Mouse (Mus musculus): ENCODE data around the gene Nceh1. TPM values are rescaled to one million over a fixed set of nuclear protein-coding genes. Genes with fewer than 3 reads are reported as not detected.

Nceh1 gene
- polyA plus RNA-seq (2015; fragmentation: Nextera tagmentation; extraction: Ambion mirVana): 11.2 and 12.8 TPM in 2 replicates

- under 1% methylated on average over 54 of the region's 54 CpGs for WGBS
These were observed at the start of gene Nceh1 for GRCm38 (mm10) chr3:27182733-27183600. Nceh1 (plus strand) TSS chr3:27182965.

DNA sequence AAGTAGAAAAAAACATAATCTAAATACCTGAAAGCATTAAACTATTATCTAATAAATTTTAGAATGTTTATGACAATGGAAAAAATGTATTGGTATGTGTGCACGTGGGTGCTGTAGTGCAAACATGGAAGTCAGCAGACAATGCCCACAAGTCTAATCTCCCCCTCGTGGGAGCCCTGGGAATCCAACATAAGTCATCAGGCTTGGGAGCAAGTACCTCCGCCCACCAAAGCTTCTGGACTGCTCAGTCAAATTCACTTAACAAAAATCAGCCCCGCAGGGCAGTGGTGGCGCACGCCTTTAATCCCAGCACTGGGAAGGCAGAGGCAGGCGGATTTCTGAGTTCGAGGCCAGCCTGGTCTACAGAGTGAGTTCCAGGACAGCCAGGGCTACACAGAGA is 42.7 kb upstream of the Nceh1 start:
- Histone ChIP-seq H3K4me2 (no peak overlapping the region), H3K4me3 (no peak overlapping the region), H3K27ac (no peak overlapping the region), H3K4me1 (no peaks in the 10 kb centered on the region), H3K36me3 (replicated peaks) (no peaks in the 10 kb centered on the region), H3K9me3 (no peaks in the 10 kb centered on the region), H3K9ac (no peak overlapping the region), H3K27me3 (replicated peaks) (no peaks in the 10 kb centered on the region)
- 88% methylated on average over 8 of the region's 8 CpGs for WGBS
- no peak for ATAC-seq (replicated peaks)

More at GRCm38 (mm10) chr3:27182733-27183600, at the start of gene Nceh1:
- H3K27ac ChIP-seq: peak within 1 kb of the TSS; percentile 58
- peak within 1 kb of the TSS; percentile 83 for H3K4me3 ChIP-seq
- H3K4me1 ChIP-seq: peaks cover 7% of the 10 kb centered on the region
- peak; percentile 99 for ATAC-seq (replicated peaks)
- H3K4me2 ChIP-seq: peak within 1 kb of the TSS; percentile 94
- no peaks in the 10 kb centered on the region for H3K9me3 ChIP-seq
- peak within 1 kb of the TSS; percentile 56 for H3K9ac ChIP-seq
- no peaks in the 10 kb centered on the region for H3K27me3 ChIP-seq (replicated peaks)
- no peaks in the 10 kb centered on the region for H3K36me3 ChIP-seq (replicated peaks)

DNA sequence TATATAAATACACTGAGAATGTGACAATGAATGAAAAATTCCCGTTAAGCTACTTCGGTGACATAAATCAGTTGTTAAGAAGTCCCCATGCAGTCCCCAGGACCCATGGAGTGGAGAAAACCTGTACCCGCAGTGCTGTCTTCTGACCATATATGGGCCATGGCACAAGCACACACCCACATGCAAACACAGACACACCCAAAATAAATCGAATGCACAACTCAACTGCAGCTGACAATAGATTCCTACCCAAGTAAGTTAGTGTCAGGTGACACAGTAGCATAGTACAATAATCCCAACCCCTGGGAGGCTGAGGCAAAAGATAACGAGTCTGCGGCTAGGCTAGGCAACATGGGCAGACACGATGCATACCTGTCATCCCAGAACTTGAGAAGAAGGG is 39.2 kb upstream of the Nceh1 start:
- ATAC-seq (replicated peaks): no peak
- no peak overlapping the region for H3K27ac ChIP-seq
- H3K27me3 ChIP-seq (replicated peaks): no peaks in the 10 kb centered on the region
- H3K4me2 ChIP-seq: no peak overlapping the region
- no peak overlapping the region for H3K9ac ChIP-seq
- no peaks in the 10 kb centered on the region for H3K36me3 ChIP-seq (replicated peaks)
- H3K4me1 ChIP-seq: no peaks in the 10 kb centered on the region
- no peaks in the 10 kb centered on the region for H3K9me3 ChIP-seq
- no peak overlapping the region for H3K4me3 ChIP-seq
- WGBS: 90% methylated on average over 7 of the region's 7 CpGs

GRCm38 (mm10) chr3:27145733-27146132 is 37.0 kb upstream of the Nceh1 start:
- no peak overlapping the region for H3K4me2 ChIP-seq
- no peaks in the 10 kb centered on the region for H3K27me3 ChIP-seq (replicated peaks)
- no peaks in the 10 kb centered on the region for H3K36me3 ChIP-seq (replicated peaks)
- H3K9ac ChIP-seq: no peak overlapping the region
- no peaks in the 10 kb centered on the region for H3K4me1 ChIP-seq
- H3K4me3 ChIP-seq: no peak overlapping the region
- no peak overlapping the region for H3K27ac ChIP-seq
- ATAC-seq (replicated peaks): no peak
- 95% methylated on average over 7 of the region's 7 CpGs for WGBS
- H3K9me3 ChIP-seq: no peaks in the 10 kb centered on the region

DNA sequence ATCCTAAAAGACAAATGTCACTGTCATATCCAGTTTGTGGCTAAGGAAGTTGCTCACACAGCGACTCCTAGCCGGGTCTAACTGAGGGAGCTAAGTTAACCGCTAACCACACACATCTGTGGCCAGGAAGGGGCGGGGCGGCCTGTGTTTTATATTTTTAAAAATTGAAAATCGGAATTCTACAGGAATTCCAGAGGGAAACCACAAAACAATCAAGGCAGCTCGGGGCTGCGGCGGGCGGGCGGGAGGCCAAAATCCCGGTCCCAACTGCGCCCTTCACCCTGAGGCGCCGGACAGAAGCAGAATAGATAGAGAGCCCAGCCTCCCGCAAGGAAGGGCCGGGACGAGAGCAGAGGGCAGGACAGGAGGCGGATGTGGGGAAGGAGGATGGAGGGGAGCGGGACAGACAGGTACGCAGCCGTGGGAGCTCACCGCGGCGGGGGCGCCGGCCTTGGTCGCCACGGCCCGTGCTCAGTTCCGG is 29.5 kb upstream of the Nceh1 start:
- H3K9ac ChIP-seq: peak overlapping the region; percentile 32
- H3K4me1 ChIP-seq: peaks cover 12% of the 10 kb centered on the region
- H3K9me3 ChIP-seq: no peaks in the 10 kb centered on the region
- peak; percentile 67 for ATAC-seq (replicated peaks)
- no peaks in the 10 kb centered on the region for H3K36me3 ChIP-seq (replicated peaks)
- no peaks in the 10 kb centered on the region for H3K27me3 ChIP-seq (replicated peaks)
- WGBS: under 1% methylated on average over 30 of the region's 31 CpGs
- H3K4me2 ChIP-seq: peak overlapping the region; percentile 98
- peak overlapping the region; percentile 90 for H3K4me3 ChIP-seq
- H3K27ac ChIP-seq: no peak overlapping the region

DNA sequence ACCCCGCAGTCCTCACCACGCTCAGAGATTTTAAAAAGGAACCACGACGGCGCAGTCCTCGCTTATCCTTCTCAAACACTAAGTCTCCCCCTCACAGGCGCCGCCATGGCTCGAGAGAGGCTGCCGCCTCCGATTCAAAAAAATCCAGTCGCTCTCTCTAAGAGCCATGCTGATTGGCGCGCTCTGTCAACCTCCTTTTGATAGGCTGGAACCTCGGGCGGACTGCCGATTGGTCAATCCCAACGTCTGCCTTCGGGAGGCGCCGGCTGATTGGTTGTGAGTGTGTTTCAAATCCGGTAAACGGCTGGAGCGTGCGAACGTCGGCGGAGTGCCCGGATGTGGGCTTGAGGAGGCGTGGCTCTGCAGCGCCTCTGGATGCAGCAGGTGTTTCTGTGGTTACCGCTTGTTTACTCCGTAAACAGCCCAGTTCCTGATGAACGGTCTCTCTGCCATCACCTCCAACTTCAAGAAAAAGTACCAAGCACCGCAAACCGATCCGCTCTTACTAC is 29.0 kb upstream of the Nceh1 start, which contains the start of gene Ect2:
Gene Ect2 (minus strand): TSS at position 178 of the 509 bp plus-strand sequence.
- no peaks in the 10 kb centered on the region for H3K9me3 ChIP-seq
- peaks cover 12% of the 10 kb centered on the region for H3K4me1 ChIP-seq
- WGBS: under 1% methylated on average over 37 of the region's 37 CpGs
- no peak within 1 kb of the TSS; the same call in 1 of the 2 replicates for H3K27ac ChIP-seq
- no peaks in the 10 kb centered on the region for H3K36me3 ChIP-seq (replicated peaks)
- no peaks in the 10 kb centered on the region for H3K27me3 ChIP-seq (replicated peaks)
- peak within 1 kb of the TSS; percentile 98 for H3K4me2 ChIP-seq
- peak; percentile 100 for ATAC-seq (replicated peaks)
- H3K9ac ChIP-seq: peak within 1 kb of the TSS; percentile 40
- peak within 1 kb of the TSS; percentile 90 for H3K4me3 ChIP-seq

DNA sequence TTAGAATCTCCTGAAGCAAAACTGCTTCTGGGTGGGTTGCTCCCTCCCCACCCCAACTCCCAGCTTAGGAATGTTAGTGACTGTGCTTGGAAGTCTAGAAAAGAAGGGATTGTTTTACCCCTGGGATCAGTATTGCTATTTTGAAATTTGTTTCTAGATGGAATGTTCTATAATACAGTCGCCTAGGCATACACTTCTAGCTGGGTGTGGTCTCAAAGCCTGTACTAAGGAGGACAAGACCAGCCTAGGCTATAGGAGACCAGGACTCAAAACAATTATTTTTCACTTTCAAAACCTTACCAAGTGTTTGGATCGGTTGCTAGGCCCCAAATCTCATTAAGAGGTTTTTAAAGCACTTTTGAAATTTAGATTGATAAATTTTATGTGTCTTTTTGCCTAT is 28.5 kb upstream of the Nceh1 start:
- H3K9ac ChIP-seq: peak overlapping the region; percentile 40
- peaks cover 12% of the 10 kb centered on the region for H3K4me1 ChIP-seq
- H3K36me3 ChIP-seq (replicated peaks): no peaks in the 10 kb centered on the region
- peak overlapping the region; percentile 90 for H3K4me3 ChIP-seq
- peak; percentile 24 for ATAC-seq (replicated peaks)
- H3K4me2 ChIP-seq: peak overlapping the region; percentile 98
- H3K9me3 ChIP-seq: no peaks in the 10 kb centered on the region
- no peak overlapping the region; the same call in 1 of the 2 replicates for H3K27ac ChIP-seq
- 68% methylated on average over 2 of the region's 2 CpGs for WGBS
- no peaks in the 10 kb centered on the region for H3K27me3 ChIP-seq (replicated peaks)

- H3K4me2 ChIP-seq: no peak overlapping the region
- H3K4me1 ChIP-seq: peaks cover 12% of the 10 kb centered on the region
- H3K27ac ChIP-seq: no peak overlapping the region
- H3K27me3 ChIP-seq (replicated peaks): no peaks in the 10 kb centered on the region
- no peaks in the 10 kb centered on the region for H3K9me3 ChIP-seq
- 22% methylated on average over 6 of the region's 6 CpGs for WGBS
- H3K9ac ChIP-seq: no peak overlapping the region
- ATAC-seq (replicated peaks): no peak
- H3K4me3 ChIP-seq: no peak overlapping the region
- no peaks in the 10 kb centered on the region for H3K36me3 ChIP-seq (replicated peaks)
These were observed 27.5 kb upstream of the Nceh1 start for GRCm38 (mm10) chr3:27155051-27155855.

GRCm38 (mm10) chr3:27155856-27156593 is 26.7 kb upstream of the Nceh1 start:
- 73% methylated on average over 9 of the region's 9 CpGs for WGBS
- Histone ChIP-seq H3K4me2 (no peak overlapping the region), H3K4me1 (peaks cover 12% of the 10 kb centered on the region), H3K27me3 (replicated peaks) (no peaks in the 10 kb centered on the region), H3K4me3 (no peak overlapping the region), H3K36me3 (replicated peaks) (no peaks in the 10 kb centered on the region), H3K9ac (no peak overlapping the region), H3K9me3 (no peaks in the 10 kb centered on the region), H3K27ac (no peak overlapping the region)
- ATAC-seq (replicated peaks): no peak

DNA sequence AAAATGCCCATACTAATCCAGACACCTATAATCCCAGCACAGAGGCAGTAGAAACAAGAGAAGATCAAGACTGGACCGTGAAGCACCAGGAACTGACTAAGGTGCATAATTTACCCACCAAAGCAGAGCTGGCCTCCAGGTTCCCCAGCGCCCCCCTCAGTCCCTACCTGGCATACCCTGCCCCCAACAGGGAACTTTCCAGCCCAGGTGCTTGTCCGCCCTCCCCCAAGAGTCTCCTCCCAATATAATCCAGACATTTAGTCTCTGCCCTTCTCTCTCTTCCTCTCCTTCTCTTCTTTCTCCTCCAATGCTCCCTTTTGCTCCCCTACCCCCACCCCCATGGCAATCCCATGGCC is 26.2 kb upstream of the Nceh1 start:
- Histone ChIP-seq H3K27me3 (replicated peaks) (no peaks in the 10 kb centered on the region), H3K4me2 (no peak overlapping the region), H3K9me3 (no peaks in the 10 kb centered on the region), H3K4me3 (no peak overlapping the region), H3K36me3 (replicated peaks) (no peaks in the 10 kb centered on the region), H3K27ac (no peak overlapping the region), H3K9ac (no peak overlapping the region), H3K4me1 (peaks cover 12% of the 10 kb centered on the region)
- ATAC-seq (replicated peaks): no peak
- WGBS: 59% methylated on average over 3 of the region's 3 CpGs

- Histone ChIP-seq H3K9me3 (no peaks in the 10 kb centered on the region), H3K4me1 (peaks cover 4% of the 10 kb centered on the region; the same call in 1 of the 2 replicates), H3K27ac (no peak overlapping the region), H3K4me3 (no peak overlapping the region), H3K4me2 (no peak overlapping the region), H3K9ac (no peak overlapping the region), H3K36me3 (replicated peaks) (no peaks in the 10 kb centered on the region), H3K27me3 (replicated peaks) (no peaks in the 10 kb centered on the region)
- no peak for ATAC-seq (replicated peaks)
- WGBS: 56% methylated on average over 4 of the region's 4 CpGs
These were observed 23.9 kb upstream of the Nceh1 start for GRCm38 (mm10) chr3:27158910-27159309.

Measured in midbrain, embryonic 15.5 days (tissue).